ENCODE assay signal across 8 mouse cellular contexts in the genomic region with DNA sequence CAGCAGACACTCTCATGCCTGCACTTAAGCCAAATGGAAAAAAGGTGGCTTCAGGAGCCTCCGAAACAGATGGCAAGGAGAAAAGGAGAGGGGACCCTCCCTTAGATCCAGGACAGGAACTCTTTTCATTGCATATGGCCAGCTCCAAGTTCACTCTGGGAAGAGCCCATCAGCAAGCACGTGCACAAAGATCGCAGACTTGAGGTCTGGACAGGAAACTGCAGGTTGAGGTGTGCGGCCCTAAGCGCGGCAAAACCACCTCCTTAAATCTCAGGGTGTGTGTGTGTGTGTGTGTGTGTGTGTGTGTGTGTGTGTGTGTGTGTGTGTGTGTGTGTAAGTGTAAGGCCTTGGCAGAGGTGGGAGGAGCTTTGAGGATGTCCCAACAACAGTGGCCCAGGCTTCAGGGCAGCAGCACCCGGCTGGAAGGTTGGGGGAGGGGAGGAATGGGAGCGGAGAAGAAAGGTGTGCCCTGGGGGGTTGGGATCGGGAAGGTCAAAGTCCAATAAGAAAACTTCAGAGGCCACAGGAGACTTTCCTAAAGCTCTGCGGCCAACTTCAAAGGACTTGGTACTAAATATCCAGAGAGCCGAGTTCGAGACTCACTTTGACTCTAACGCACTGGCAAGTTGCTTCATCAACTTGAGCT. TPM values are rescaled to one million over a fixed set of nuclear protein-coding genes. Genes with fewer than 3 reads are reported as not detected.
DNase-seq lines count a peak whose midpoint lies in the region; ATAC-seq and TF ChIP-seq lines count a peak whose summit lies in the region.

No protein-coding gene starts in this region.

- H3K9ac ChIP-seq in heart, embryonic 12.5 days = no peak overlapping the region
- no peak overlapping the region for H3K9ac ChIP-seq in intestine, embryonic 15.5 days
- peak overlapping the region; percentile 75 for H3K9ac ChIP-seq in liver, postnatal 0 days (replicated peaks)

- ATAC-seq in heart, embryonic 12.5 days (ENCODE audit: insufficient number of reproducible peaks, low FRiP score) = no peak
- peak; percentile 40 for ATAC-seq in intestine, embryonic 15.5 days
- no peak for ATAC-seq in liver, postnatal 0 days

- 21% methylated on average over 13 of the region's 13 CpGs for WGBS in heart, embryonic 12.5 days
- WGBS in intestine, embryonic 15.5 days = 17% methylated on average over 13 of the region's 13 CpGs
- WGBS in liver, postnatal 0 days (ENCODE audit: insufficient replicate concordance) = 39% methylated on average over 13 of the region's 13 CpGs

- TF ChIP-seq CTCF in liver, postnatal 0 days (IDR thresholded peaks at IDR 0.05; ENCODE audit: low read depth) = no peak

- H3K4me3 ChIP-seq in heart, embryonic 12.5 days = peak overlapping the region; percentile 87
- H3K4me3 ChIP-seq in brown adipose tissue, adult 24 weeks (ENCODE audit: insufficient read depth, low read depth, low read length) = peak overlapping the region; percentile 62
- peak overlapping the region; percentile 61 for H3K4me3 ChIP-seq in intestine, embryonic 15.5 days (replicated peaks)
- H3K4me3 ChIP-seq in liver, postnatal 0 days (ENCODE audit: low read depth, low read length) = peak overlapping the region; percentile 85

- H3K27me3 ChIP-seq in heart, embryonic 12.5 days (replicated peaks) = peaks cover 56% of the 10 kb centered on the region
- peaks cover 18% of the 10 kb centered on the region for H3K27me3 ChIP-seq in intestine, embryonic 15.5 days (replicated peaks)
- H3K27me3 ChIP-seq in liver, postnatal 0 days (ENCODE audit: insufficient read depth, low read length) = peaks cover 43% of the 10 kb centered on the region

- H3K27ac ChIP-seq in heart, embryonic 12.5 days (ENCODE audit: poor library complexity, severe bottlenecking) = no peak overlapping the region
- no peak overlapping the region for H3K27ac ChIP-seq in brown adipose tissue, adult 24 weeks (replicated peaks; ENCODE audit: low read depth, low read length)
- no peak overlapping the region for H3K27ac ChIP-seq in intestine, embryonic 15.5 days
- no peak overlapping the region for H3K27ac ChIP-seq in liver, postnatal 0 days (ENCODE audit: low read depth)

- DNase-seq in heart, postnatal 25 days (ENCODE audit: low spot score) = no peak
- no peak for DNase-seq in liver, postnatal 0 days
- no peak for DNase-seq in retina, embryonic 14.5 days (ENCODE audit: low spot score)
- DNase-seq in testis, postnatal 14 days (ENCODE audit: low spot score) = no peak
- no peak for DNase-seq in adrenal gland, postnatal 25 days

- TF ChIP-seq EP300 in liver, postnatal 0 days (IDR thresholded peaks at IDR 0.05; ENCODE audit: low read depth) = no peak

- H3K4me2 ChIP-seq in heart, embryonic 12.5 days = peak overlapping the region; percentile 99
- H3K4me2 ChIP-seq in intestine, embryonic 15.5 days (replicated peaks) = peak overlapping the region; percentile 85
- peak overlapping the region; percentile 98 for H3K4me2 ChIP-seq in liver, postnatal 0 days (ENCODE audit: low read depth, low read length)

- intact Hi-C loops in heart, postnatal 25 days (cut with DNase I) = no loop called here

- no peaks in the 10 kb centered on the region for H3K9me3 ChIP-seq in heart, embryonic 12.5 days (replicated peaks)
- no peaks in the 10 kb centered on the region for H3K9me3 ChIP-seq in intestine, embryonic 15.5 days
- H3K9me3 ChIP-seq in liver, postnatal 0 days (ENCODE audit: low read length) = no peaks in the 10 kb centered on the region

- peaks cover 17% of the 10 kb centered on the region for H3K4me1 ChIP-seq in heart, embryonic 12.5 days (replicated peaks)
- peaks cover 11% of the 10 kb centered on the region; the same call in 1 of the 2 replicates for H3K4me1 ChIP-seq in brown adipose tissue, adult 24 weeks (ENCODE audit: control insufficient read depth, insufficient read depth, insufficient read length, low read length)
- peaks cover 24% of the 10 kb centered on the region for H3K4me1 ChIP-seq in intestine, embryonic 15.5 days (replicated peaks)
- peaks cover 40% of the 10 kb centered on the region for H3K4me1 ChIP-seq in liver, postnatal 0 days (ENCODE audit: insufficient read depth)

- H3K36me3 ChIP-seq in heart, embryonic 12.5 days = no peaks in the 10 kb centered on the region
- H3K36me3 ChIP-seq in intestine, embryonic 15.5 days = no peaks in the 10 kb centered on the region
- no peaks in the 10 kb centered on the region for H3K36me3 ChIP-seq in liver, postnatal 0 days (replicated peaks; ENCODE audit: insufficient read depth, low read length)

RNA-seq across cellular contexts. Expression of gene Cbx7, which starts 39.3 kb away (rescaled TPM):
- 1.4 and 1.7 TPM in 2 replicates for polyA plus RNA-seq in heart, embryonic 12.5 days (2016; fragmentation: Nextera tagmentation; extraction: Ambion mirVana)
- 1 to 10 TPM; 9.4 to 9.8 TPM for total RNA-seq in heart, postnatal 25 days (2021)
- 6.8 and 7.1 TPM in 2 replicates for polyA plus RNA-seq in brown adipose tissue, adult 24 weeks (2012; ENCODE audit: insufficient read depth, insufficient read length, missing spikeins)
- 3.9 and 4.6 TPM in 2 replicates for polyA plus RNA-seq in intestine, embryonic 15.5 days (2015; fragmentation: Nextera tagmentation; extraction: Ambion mirVana)
- polyA plus RNA-seq in liver, postnatal 0 days (2015; fragmentation: Nextera tagmentation; extraction: Ambion mirVana) = 1.0 and 1.2 TPM in 2 replicates
- total RNA-seq in adrenal gland, postnatal 25 days (2021) = 15.7 and 22.4 TPM in 2 replicates

RNA-seq across cellular contexts. Expression of gene Apobec3, which starts 40.2 kb away (rescaled TPM):
- polyA plus RNA-seq in heart, embryonic 12.5 days (2016; fragmentation: Nextera tagmentation; extraction: Ambion mirVana) = 11.2 and 12.2 TPM in 2 replicates
- 1 to 10 TPM; 6.3 to 6.4 TPM for total RNA-seq in heart, postnatal 25 days (2021)
- polyA plus RNA-seq in brown adipose tissue, adult 24 weeks (2012; ENCODE audit: insufficient read depth, insufficient read length, missing spikeins) = 5.3 and 7.4 TPM in 2 replicates
- 13.1 and 15.4 TPM in 2 replicates for polyA plus RNA-seq in intestine, embryonic 15.5 days (2015; fragmentation: Nextera tagmentation; extraction: Ambion mirVana)
- 34.6 and 38.1 TPM in 2 replicates for polyA plus RNA-seq in liver, postnatal 0 days (2015; fragmentation: Nextera tagmentation; extraction: Ambion mirVana)
- 17.5 and 25.0 TPM in 2 replicates for total RNA-seq in adrenal gland, postnatal 25 days (2021)
